Mouse (Mus musculus) frontal cortex, postnatal 36 days (tissue): Measurements from ENCODE around the gene Far2.

Experiments
- DNase-seq, 2 experiments: peaks; one replicate each; pipeline ENCODE4 v3.0.0; 2022; ENCODE audit warnings: low spot score in 2 of 2

The Far2 gene

GRCm38 (mm10) chr6:148218235-148219076 lies 171.4 kb downstream of the Far2 start:
- DNase-seq: no peak

- DNase-seq: no peak
Observed at GRCm38 (mm10) chr6:148222686-148223085, 175.6 kb downstream of the Far2 start.

- no peak for DNase-seq
Observed at GRCm38 (mm10) chr6:148227542-148227941, 180.5 kb downstream of the Far2 start.
